24 mouse cellular contexts compared by ENCODE assay signal in genomic region chr2:3805742-3806141, GRCm38 (mm10).
DNase-seq lines count a peak whose midpoint lies in the region; ATAC-seq and TF ChIP-seq lines count a peak whose summit lies in the region.
"Had no signal": no experiment of that assay in that cellular context is flagged by ENCODE, and none has a peak within 500 bp of the region (broad histone marks: within the 10 kb centered on the region; RNA-seq: fewer than 3 reads in every experiment).

No protein-coding gene starts in this region.

- WGBS in lung, embryonic 14.5 days = 45% methylated on average over 6 of the region's 6 CpGs
- 47% methylated on average over 6 of the region's 6 CpGs for WGBS in lung, postnatal 0 days
- WGBS in midbrain, embryonic 11.5 days = 65% methylated on average over 6 of the region's 6 CpGs
- 58% methylated on average over 6 of the region's 6 CpGs for WGBS in midbrain, embryonic 16.5 days

- ATAC-seq in lung, embryonic 14.5 days (ENCODE audit: insufficient read depth) = peak; percentile 62
- no peak for ATAC-seq in lung, postnatal 0 days
- ATAC-seq in midbrain, embryonic 11.5 days (ENCODE audit: low FRiP score) = no peak
- ATAC-seq in midbrain, embryonic 16.5 days = no peak
- ATAC-seq: activated CD4-positive, CD25-positive, alpha-beta regulatory T cell, adult 4 months; CD4-positive, CD25-positive, alpha-beta regulatory T cell, adult 4 months; forebrain, embryonic 13.5 days; forebrain, embryonic 15.5 days; Patski had no signal

- no peaks in the 10 kb centered on the region for H3K4me1 ChIP-seq in lung, embryonic 14.5 days (ENCODE audit: insufficient read depth)
- no peaks in the 10 kb centered on the region for H3K4me1 ChIP-seq in lung, postnatal 0 days (ENCODE audit: insufficient read depth, low read depth, low read length)
- no peaks in the 10 kb centered on the region for H3K4me1 ChIP-seq in midbrain, embryonic 11.5 days (ENCODE audit: control insufficient read depth, insufficient read depth, low read length)
- no peaks in the 10 kb centered on the region for H3K4me1 ChIP-seq in midbrain, embryonic 16.5 days (ENCODE audit: control insufficient read depth, insufficient read depth, low read length)
- H3K4me1 ChIP-seq: embryonic facial prominence, embryonic 10.5 days; embryonic facial prominence, embryonic 12.5 days; forebrain, embryonic 13.5 days had no signal

- no peak overlapping the region for H3K4me2 ChIP-seq in lung, embryonic 14.5 days
- H3K4me2 ChIP-seq in lung, postnatal 0 days (replicated peaks; ENCODE audit: low read depth, low read length) = no peak overlapping the region
- no peak overlapping the region for H3K4me2 ChIP-seq in midbrain, embryonic 11.5 days
- no peak overlapping the region for H3K4me2 ChIP-seq in midbrain, embryonic 16.5 days (ENCODE audit: low read length)
- H3K4me2 ChIP-seq: embryonic facial prominence, embryonic 12.5 days; forebrain, embryonic 13.5 days; forebrain, embryonic 15.5 days had no signal

- no peaks in the 10 kb centered on the region for H3K27me3 ChIP-seq in lung, embryonic 14.5 days (ENCODE audit: insufficient read depth, low read length)
- no peaks in the 10 kb centered on the region for H3K27me3 ChIP-seq in lung, postnatal 0 days (replicated peaks; ENCODE audit: insufficient read depth, low read length)
- H3K27me3 ChIP-seq in midbrain, embryonic 11.5 days (ENCODE audit: control insufficient read depth, insufficient read depth, low read length) = no peaks in the 10 kb centered on the region
- H3K27me3 ChIP-seq in midbrain, embryonic 16.5 days (ENCODE audit: control insufficient read depth, insufficient read depth, low read depth, low read length) = no peaks in the 10 kb centered on the region
- H3K27me3 ChIP-seq: CH12.LX; embryonic facial prominence, embryonic 12.5 days; forebrain, embryonic 15.5 days had no signal

- no peaks in the 10 kb centered on the region for H3K9me3 ChIP-seq in lung, embryonic 14.5 days (ENCODE audit: low read depth, low read length)
- no peaks in the 10 kb centered on the region for H3K9me3 ChIP-seq in lung, postnatal 0 days (ENCODE audit: low read length)
- no peaks in the 10 kb centered on the region for H3K9me3 ChIP-seq in midbrain, embryonic 11.5 days (ENCODE audit: control insufficient read depth, low read length)
- no peaks in the 10 kb centered on the region for H3K9me3 ChIP-seq in midbrain, embryonic 16.5 days (replicated peaks; ENCODE audit: control insufficient read depth, low read length, poor library complexity, severe bottlenecking)
- H3K9me3 ChIP-seq: embryonic facial prominence, embryonic 10.5 days; embryonic facial prominence, embryonic 12.5 days; forebrain, embryonic 13.5 days; forebrain, embryonic 15.5 days; G1E had no signal

- intact Hi-C loops in heart, postnatal 36 days (cut with DNase I) = no loop called here

- no peak overlapping the region for H3K27ac ChIP-seq in lung, embryonic 14.5 days (ENCODE audit: low read depth)
- no peak overlapping the region for H3K27ac ChIP-seq in lung, postnatal 0 days (ENCODE audit: low read length)
- no peak overlapping the region for H3K27ac ChIP-seq in midbrain, embryonic 11.5 days (ENCODE audit: low read depth, low read length)
- no peak overlapping the region for H3K27ac ChIP-seq in midbrain, embryonic 16.5 days (ENCODE audit: low read length)
- H3K27ac ChIP-seq: embryonic facial prominence, embryonic 10.5 days; embryonic facial prominence, embryonic 12.5 days; forebrain, embryonic 13.5 days; forebrain, embryonic 15.5 days had no signal

- TF ChIP-seq EP300 in lung, postnatal 0 days (IDR thresholded peaks at IDR 0.05) = no peak

- H3K9ac ChIP-seq in lung, embryonic 14.5 days = no peak overlapping the region
- H3K9ac ChIP-seq in lung, postnatal 0 days (replicated peaks; ENCODE audit: low read depth) = no peak overlapping the region
- no peak overlapping the region for H3K9ac ChIP-seq in midbrain, embryonic 11.5 days (ENCODE audit: low read length)
- H3K9ac ChIP-seq in midbrain, embryonic 16.5 days (ENCODE audit: low read depth, low read length) = no peak overlapping the region
- H3K9ac ChIP-seq: embryonic facial prominence, embryonic 12.5 days; forebrain, embryonic 13.5 days; forebrain, embryonic 15.5 days had no signal

- peak; percentile 50 for DNase-seq in heart, adult 11 months
- no peak for DNase-seq in heart, postnatal 36 days
- no peak for DNase-seq in lung, embryonic 14.5 days
- no peak for DNase-seq in lung, postnatal 0 days (ENCODE audit: low spot score)
- DNase-seq in midbrain, embryonic 11.5 days (ENCODE audit: low spot score, missing footprints) = peak; percentile 68
- DNase-seq: adrenal gland, adult 8-10 months; adrenal gland, postnatal 14 days; adrenal gland, postnatal 36 days; B cell, adult 2 months; cerebellum, adult 11-12 months; cerebellum, adult 2 months; cerebellum, adult 9-10 months; cerebellum, postnatal 10 days; cerebellum, postnatal 25 days had no signal

- no peak for TF ChIP-seq CTCF in lung, embryonic 14.5 days (IDR thresholded peaks at IDR 0.05; ENCODE audit: low read depth)
- no peak for TF ChIP-seq CTCF in lung, postnatal 0 days (IDR thresholded peaks at IDR 0.05)

- no peaks in the 10 kb centered on the region for H3K36me3 ChIP-seq in lung, embryonic 14.5 days (ENCODE audit: insufficient read depth)
- no peaks in the 10 kb centered on the region for H3K36me3 ChIP-seq in lung, postnatal 0 days (ENCODE audit: insufficient read depth, low read length)
- no peaks in the 10 kb centered on the region for H3K36me3 ChIP-seq in midbrain, embryonic 11.5 days (ENCODE audit: control insufficient read depth, insufficient read depth, low read length)
- H3K36me3 ChIP-seq in midbrain, embryonic 16.5 days (ENCODE audit: control insufficient read depth, insufficient read depth, low read length) = no peaks in the 10 kb centered on the region
- H3K36me3 ChIP-seq: embryonic facial prominence, embryonic 10.5 days; embryonic facial prominence, embryonic 12.5 days; forebrain, embryonic 15.5 days; G1E had no signal

- H3K4me3 ChIP-seq in lung, embryonic 14.5 days (ENCODE audit: low read depth, low read length) = no peak overlapping the region
- H3K4me3 ChIP-seq in lung, postnatal 0 days (ENCODE audit: low read depth, low read length) = no peak overlapping the region
- H3K4me3 ChIP-seq in midbrain, embryonic 11.5 days (ENCODE audit: low read depth, low read length) = no peak overlapping the region
- H3K4me3 ChIP-seq in midbrain, embryonic 16.5 days (ENCODE audit: low read depth, low read length) = no peak overlapping the region
- H3K4me3 ChIP-seq: embryonic facial prominence, embryonic 10.5 days; embryonic facial prominence, embryonic 12.5 days; forebrain, embryonic 13.5 days; forebrain, embryonic 15.5 days had no signal

Comparison
In these comparisons a context has a peak if more than half of its experiments do, and no peak if none do; other contexts are left out.
1. DNase-seq: peak in heart, adult 11 months (single experiment) and midbrain, embryonic 11.5 days (single experiment); none in heart, postnatal 36 days (0 of 2), lung, embryonic 14.5 days (single experiment) and lung, postnatal 0 days (single experiment).